Mouse (Mus musculus) brain, adult 2 months (tissue): Measurements from ENCODE around the gene Rnf24.

Source experiments
- DNase-seq: peaks from one replicate; pipeline ENCODE4 v3.0.0; 2011; ENCODE audit warnings: low read depth, low spot score

The Rnf24 gene

DNA sequence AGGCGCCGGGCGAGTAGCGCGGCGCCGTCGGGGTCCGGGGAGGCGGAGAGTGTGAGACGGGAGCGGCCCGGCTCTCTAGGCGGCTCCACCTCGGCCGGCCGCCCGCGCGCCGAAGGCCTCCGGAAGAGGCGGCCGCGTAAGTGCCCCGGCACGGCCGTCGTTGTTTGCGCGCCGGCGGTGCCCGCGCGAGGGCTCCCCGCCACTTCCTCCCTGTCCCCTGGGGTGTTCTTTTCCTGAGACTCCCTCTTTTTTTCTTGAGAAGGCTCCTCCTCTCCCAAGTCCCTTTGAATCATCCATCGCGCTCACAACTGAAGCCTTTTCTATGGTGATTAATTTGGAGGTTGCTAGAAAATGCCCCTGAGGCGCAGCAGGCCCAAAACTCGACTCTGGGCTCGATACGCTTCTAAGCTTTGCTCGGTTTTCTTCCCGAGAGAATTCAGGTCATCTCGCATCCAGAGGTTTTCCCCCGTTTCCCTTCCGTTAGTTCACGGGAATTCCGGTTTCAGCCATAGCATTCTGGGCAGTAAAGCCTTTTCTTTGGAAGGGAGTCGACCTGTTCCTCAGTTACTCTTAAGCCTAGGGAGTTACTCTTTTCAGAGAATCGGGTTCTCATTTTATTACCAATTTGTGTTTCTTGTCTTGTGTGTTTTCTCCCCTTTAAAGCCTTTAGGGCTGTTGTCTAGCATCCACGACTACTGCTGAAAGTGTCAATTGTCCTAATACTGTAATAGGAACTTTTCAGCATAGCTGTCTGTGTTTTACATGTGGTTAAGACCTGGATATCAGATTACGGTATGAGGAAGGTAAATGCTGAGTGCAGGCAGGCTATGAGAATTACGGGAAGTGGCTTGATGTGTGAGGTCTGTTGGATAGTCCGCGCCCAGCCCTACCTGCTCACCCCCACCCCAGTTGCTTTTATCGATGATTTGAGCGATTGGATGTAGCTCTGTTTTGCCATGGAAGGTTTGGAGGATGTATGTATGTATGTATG is 89.7 kb downstream of the Rnf24 start:
- DNase-seq, result peak; percentile 6

GRCm38 (mm10) chr2:131262213-131262672 is 90.4 kb downstream of the Rnf24 start, which contains the start of gene Pank2:
Gene Pank2, plus strand, starts transcription at chr2:131262495.
- DNase-seq, result peak; percentile 99

GRCm38 (mm10) chr2:131261481-131262212 is 91.0 kb downstream of the Rnf24 start:
- peak; percentile 82 for DNase-seq

DNA sequence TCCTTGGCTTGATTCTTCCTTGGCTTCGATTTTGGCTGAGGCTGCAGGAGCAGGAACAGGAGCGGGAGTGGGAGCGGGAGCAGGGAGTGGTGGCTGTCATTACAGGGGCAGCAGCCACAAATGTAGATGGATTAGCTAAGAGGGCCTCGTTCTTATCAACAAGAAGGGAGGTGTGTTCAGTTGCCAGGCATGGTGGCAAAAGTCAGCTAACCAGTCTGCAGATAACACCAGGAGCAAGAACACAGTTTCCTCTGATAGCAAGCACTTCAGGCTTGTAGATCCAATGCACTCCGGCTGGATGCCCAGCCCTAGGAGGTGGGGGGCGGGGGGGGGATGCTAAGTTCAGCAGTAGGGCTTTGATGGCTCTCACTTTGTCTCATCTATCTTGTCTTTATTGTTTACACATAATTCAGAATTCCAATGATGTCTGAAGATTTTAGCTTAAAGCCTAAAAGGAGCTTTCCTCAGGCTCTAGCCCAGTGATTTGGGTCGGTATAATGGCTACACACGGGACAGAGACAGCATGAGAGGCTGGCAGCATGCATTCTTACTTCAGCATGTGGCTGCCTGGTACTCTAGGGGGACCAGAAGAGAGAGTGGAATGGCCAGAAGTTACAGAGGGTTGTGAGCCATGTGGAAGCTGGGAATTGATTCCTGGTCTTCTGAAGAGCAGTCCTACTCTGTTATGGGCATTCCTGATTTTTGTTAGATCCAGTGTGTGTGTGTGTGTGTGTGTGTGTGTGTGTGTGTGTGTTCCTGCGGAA is 92.0 kb downstream of the Rnf24 start:
- peak; percentile 16 for DNase-seq

DNA sequence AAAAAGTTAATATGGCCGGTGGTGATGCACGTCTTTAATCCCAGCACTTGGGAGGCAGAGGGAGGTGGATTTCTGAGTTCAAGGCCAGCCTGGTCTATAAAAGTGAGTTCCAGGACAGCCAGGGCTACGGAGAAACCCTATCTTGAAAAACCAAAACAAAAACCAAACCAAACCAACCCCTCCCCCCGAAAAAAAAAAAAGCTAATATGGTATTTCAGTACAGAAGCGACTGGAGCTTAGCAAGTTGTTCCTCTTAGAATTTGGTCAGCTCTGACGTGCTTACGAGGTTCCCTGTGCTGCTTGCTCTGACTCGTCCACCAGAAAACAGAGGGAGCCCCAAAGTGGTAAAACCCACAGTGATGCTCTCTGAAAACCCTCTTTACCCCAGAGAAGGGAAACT is 94.0 kb downstream of the Rnf24 start:
- no peak for DNase-seq

DNA sequence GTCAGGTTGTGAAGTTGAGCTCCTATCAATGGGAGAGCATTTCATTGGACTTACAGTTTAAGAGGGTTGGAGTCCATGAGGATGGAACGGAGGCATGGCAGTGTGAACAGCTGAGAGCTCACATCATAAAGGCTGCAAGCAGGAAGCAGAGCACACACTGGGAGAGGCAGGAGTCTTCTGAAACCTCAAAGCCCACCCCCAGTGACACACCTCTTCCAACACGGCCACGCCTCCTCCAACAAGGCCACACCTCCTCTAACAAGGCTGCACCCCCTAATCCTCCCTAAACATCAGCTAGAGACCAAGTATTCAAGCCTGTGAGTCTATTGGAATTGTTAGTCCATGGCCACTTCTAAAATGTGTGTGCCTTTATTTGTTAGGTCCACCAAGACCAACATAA is 97.0 kb downstream of the Rnf24 start:
- no peak for DNase-seq

GRCm38 (mm10) chr2:131254329-131254713 is 98.4 kb downstream of the Rnf24 start:
- no peak for DNase-seq

DNA sequence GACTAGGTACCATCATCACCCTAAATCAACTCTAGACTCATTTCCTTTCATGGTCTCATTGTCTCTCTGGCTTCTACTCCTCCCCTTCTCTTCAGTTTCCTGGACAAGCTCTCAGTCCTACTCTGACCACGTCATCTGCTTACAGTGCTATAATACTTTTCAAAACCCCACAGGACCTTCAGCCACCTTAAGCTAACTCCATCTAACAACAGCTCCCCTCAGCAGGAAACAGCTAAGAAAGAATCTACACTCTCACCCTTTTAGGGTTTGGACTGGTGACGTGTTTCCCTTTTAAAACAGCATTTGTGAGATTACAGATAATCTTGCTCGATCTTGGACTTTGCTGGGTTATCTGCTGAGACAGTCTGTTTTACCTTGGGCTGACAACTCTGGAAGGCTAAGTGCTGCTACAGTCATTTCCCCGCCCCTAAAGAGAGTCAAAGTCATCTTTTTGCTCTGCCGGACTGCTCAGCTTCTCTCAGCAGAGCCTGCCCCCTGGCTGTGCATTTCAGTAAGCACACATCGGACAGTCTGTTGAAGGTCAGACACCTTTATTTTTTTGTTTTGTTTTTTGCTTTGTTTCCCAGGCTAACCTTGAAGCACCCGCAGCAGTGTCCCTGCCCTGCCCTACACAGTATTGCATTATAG is 98.9 kb downstream of the Rnf24 start:
- peak; percentile 70 for DNase-seq
